ENCODE assay signal across 8 mouse cellular contexts in genomic region chr16:74412471-74413291, GRCm38 (mm10). TPM values are rescaled to one million over a fixed set of nuclear protein-coding genes. Genes with fewer than 3 reads are reported as not detected.
DNase-seq lines count a peak whose midpoint lies in the region; ATAC-seq lines count a peak whose summit lies in the region.

No protein-coding gene starts in this region.

- no peaks in the 10 kb centered on the region for H3K9me3 ChIP-seq in forebrain, embryonic 15.5 days
- no peaks in the 10 kb centered on the region for H3K9me3 ChIP-seq in hindbrain, embryonic 11.5 days (ENCODE audit: control insufficient read depth, low read length)
- H3K9me3 ChIP-seq in lung, embryonic 16.5 days (ENCODE audit: control insufficient read depth, low read length): no peaks in the 10 kb centered on the region

- ATAC-seq in forebrain, embryonic 15.5 days (replicated peaks): peak; percentile 58
- ATAC-seq in hindbrain, embryonic 11.5 days (ENCODE audit: low FRiP score): peak; percentile 61
- ATAC-seq in lung, embryonic 16.5 days (ENCODE audit: low read depth): peak; percentile 8; the same call in 1 of the 2 replicates
- no peak for ATAC-seq in erythroid progenitor cell, adult 5-6 weeks (replicated peaks; ENCODE audit: low FRiP score, poor library complexity, severe bottlenecking)

- H3K4me3 ChIP-seq in forebrain, embryonic 15.5 days: peak overlapping the region; percentile 74
- H3K4me3 ChIP-seq in hindbrain, embryonic 11.5 days (ENCODE audit: low read depth, low read length): peak overlapping the region; percentile 58
- H3K4me3 ChIP-seq in lung, embryonic 16.5 days (ENCODE audit: low read length): peak overlapping the region; percentile 64

- under 1% methylated on average over 20 of the region's 20 CpGs for WGBS in forebrain, embryonic 15.5 days
- under 1% methylated on average over 20 of the region's 20 CpGs for WGBS in hindbrain, embryonic 11.5 days
- under 1% methylated on average over 20 of the region's 20 CpGs for WGBS in lung, embryonic 16.5 days

- peak overlapping the region; percentile 44 for H3K9ac ChIP-seq in forebrain, embryonic 15.5 days (replicated peaks)
- H3K9ac ChIP-seq in hindbrain, embryonic 11.5 days (ENCODE audit: low read depth, low read length): 0 out of 2 replicates have a peak overlapping the region, but pooled peaks have one; percentile 23
- peak overlapping the region; percentile 70 for H3K9ac ChIP-seq in lung, embryonic 16.5 days (ENCODE audit: low read length)

- H3K4me1 ChIP-seq in forebrain, embryonic 15.5 days: peaks cover 6% of the 10 kb centered on the region
- no peaks in the 10 kb centered on the region for H3K4me1 ChIP-seq in hindbrain, embryonic 11.5 days (replicated peaks; ENCODE audit: control insufficient read depth, insufficient read depth, low read length)
- H3K4me1 ChIP-seq in lung, embryonic 16.5 days (replicated peaks; ENCODE audit: control insufficient read depth, insufficient read depth, low read length): no peaks in the 10 kb centered on the region

- peak; percentile 41 for DNase-seq in testis, postnatal 10 days (ENCODE audit: low spot score)
- DNase-seq in testis, postnatal 14 days (ENCODE audit: low spot score): no peak
- DNase-seq in hindbrain, embryonic 11.5 days (ENCODE audit: low spot score): peak; percentile 70
- DNase-seq in layer of hippocampus, adult 9-10 months (ENCODE audit: low spot score): peak; percentile 49
- peak; percentile 80 for DNase-seq in retina, embryonic 14.5 days (ENCODE audit: low spot score)

- no peaks in the 10 kb centered on the region for H3K36me3 ChIP-seq in forebrain, embryonic 15.5 days
- no peaks in the 10 kb centered on the region for H3K36me3 ChIP-seq in hindbrain, embryonic 11.5 days (ENCODE audit: control insufficient read depth, insufficient read depth, low read length)
- no peaks in the 10 kb centered on the region for H3K36me3 ChIP-seq in lung, embryonic 16.5 days (ENCODE audit: control insufficient read depth, insufficient read depth, low read length)

- H3K27me3 ChIP-seq in forebrain, embryonic 15.5 days: no peaks in the 10 kb centered on the region
- H3K27me3 ChIP-seq in hindbrain, embryonic 11.5 days (ENCODE audit: control insufficient read depth, insufficient read depth, low read length): no peaks in the 10 kb centered on the region; the same call in 1 of the 2 replicates
- H3K27me3 ChIP-seq in lung, embryonic 16.5 days (ENCODE audit: control insufficient read depth, insufficient read depth, low read depth, low read length): peaks cover 2% of the 10 kb centered on the region; the same call in 1 of the 2 replicates

- H3K4me2 ChIP-seq in forebrain, embryonic 15.5 days (replicated peaks): peak overlapping the region; percentile 94
- H3K4me2 ChIP-seq in hindbrain, embryonic 11.5 days (replicated peaks; ENCODE audit: low read depth, low read length): peak overlapping the region; percentile 97
- H3K4me2 ChIP-seq in lung, embryonic 16.5 days (ENCODE audit: low read depth, low read length): peak overlapping the region; percentile 88

- H3K27ac ChIP-seq in forebrain, embryonic 15.5 days (replicated peaks): peak overlapping the region; percentile 92
- H3K27ac ChIP-seq in hindbrain, embryonic 11.5 days (ENCODE audit: low read depth, low read length): 0 out of 2 replicates have a peak overlapping the region, but pooled peaks have one; percentile 10
- H3K27ac ChIP-seq in lung, embryonic 16.5 days (ENCODE audit: low read length): peak overlapping the region; percentile 50; the same call in 1 of the 2 replicates

RNA-seq across cellular contexts. Expression of gene Robo2, which starts 1.1 kb away (rescaled TPM):
- polyA plus RNA-seq in forebrain, embryonic 15.5 days (2015; fragmentation: Nextera tagmentation; extraction: Ambion mirVana): 102 and 112 TPM in 2 replicates
- 33.1 and 37.5 TPM in 2 replicates for polyA plus RNA-seq in hindbrain, embryonic 11.5 days (2014; fragmentation: Nextera tagmentation; extraction: Ambion mirVana)
- polyA plus RNA-seq in lung, embryonic 16.5 days (2015; fragmentation: Nextera tagmentation; extraction: Ambion mirVana): 40.6 and 45.3 TPM in 2 replicates
- not detected in 2 replicates for total RNA-seq in erythroid progenitor cell, adult 5-6 weeks (2015; ENCODE audit: low replicate concordance)
- total RNA-seq in erythroid progenitor cell, adult 5-6 weeks (2017; ENCODE audit: low replicate concordance): not detected in 2 replicates

Comparison
In these comparisons a context has a peak if more than half of its experiments do, and no peak if none do; other contexts are left out.
1. H3K27ac ChIP-seq: peak in every context shown above with its lines; median percentile 92 in forebrain, embryonic 15.5 days; 50 in lung, embryonic 16.5 days; 10 in hindbrain, embryonic 11.5 days.